Mouse (Mus musculus): Measurements from ENCODE around the gene Trim45. TPM values are rescaled to one million over a fixed set of nuclear protein-coding genes. Genes with fewer than 3 reads are reported as not detected.

Gene Trim45
- total and polyA plus RNA-seq, 3 experiments: 1.7 to 4.2 (median 1.8) TPM

DNA sequence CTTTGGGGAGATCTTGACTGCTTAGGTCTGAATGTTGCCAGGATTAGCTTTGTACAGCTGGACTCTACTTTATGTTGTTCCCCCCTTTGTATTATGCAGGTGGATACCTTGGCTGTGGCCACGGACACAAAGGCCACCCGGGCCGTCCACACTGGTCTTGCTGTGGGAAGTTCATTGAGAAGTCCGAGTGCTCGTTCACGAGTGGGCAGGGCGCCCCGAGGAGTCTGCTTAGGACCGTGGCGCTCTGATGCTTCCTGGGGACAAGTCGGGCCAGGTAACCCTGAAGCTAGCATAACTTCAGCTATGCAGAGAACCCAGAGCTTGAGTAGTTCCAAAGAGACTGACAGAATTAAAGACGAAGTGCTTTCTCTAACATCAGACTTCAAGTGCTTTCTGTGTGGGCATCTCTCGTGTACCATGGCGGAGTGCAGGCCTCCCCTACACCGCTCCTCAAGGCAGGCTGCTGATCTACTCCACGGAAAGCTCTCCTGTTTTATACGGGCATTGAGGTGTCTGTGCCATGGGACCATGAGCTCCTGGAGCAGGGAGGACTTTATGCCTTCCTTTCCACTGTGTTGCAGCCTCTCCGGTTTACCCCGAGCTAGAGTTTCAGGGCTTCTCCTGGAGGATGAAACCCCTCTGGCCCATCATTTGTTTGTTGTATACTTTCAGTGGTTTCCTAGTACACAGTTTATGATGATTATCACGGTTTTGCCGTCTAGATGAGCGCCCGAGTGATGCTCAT, 9.5 kb downstream of the Trim45 start:
- DNase-seq: no peak

DNA sequence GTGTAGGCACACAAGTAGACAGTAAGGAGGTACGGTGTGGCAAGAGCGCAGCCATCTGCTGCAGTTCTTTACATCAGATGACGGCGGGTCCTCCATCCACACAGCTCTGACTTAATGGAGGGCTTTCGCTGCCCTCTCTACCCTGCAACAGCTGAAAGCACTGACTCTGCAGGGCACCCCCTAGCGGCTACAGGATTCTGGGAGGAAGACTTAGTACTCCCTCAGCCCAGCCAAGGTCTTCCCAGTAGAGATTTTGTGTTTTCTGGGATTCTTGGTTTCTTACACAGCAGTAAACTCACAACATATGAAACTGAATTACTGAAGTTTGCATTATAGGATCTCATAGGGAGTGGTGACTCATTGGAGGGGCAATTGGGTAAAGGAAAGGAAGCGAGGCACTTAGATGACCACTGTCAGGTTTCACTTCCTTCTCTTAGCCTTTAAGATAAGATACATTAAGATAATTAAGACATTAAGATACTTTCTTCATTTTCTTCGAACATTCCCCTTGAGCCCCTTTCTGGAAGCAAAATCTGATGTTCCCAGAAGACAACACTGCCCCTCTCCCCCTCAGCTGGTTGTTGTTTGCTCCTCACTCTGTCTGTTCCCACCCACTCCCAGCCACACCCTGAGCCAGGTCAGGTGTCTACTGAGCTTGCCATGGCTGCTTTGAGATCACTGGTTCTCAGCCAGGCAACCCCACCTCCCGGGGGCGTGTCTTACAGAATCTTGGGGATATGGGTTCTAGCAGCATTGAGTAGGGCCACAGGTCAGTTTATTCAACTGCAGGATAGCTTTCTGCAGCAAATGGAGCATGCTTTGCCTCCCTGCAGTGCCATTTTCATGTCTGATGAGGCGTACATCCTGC, 10.3 kb downstream of the Trim45 start:
- DNase-seq: no peak

DNA sequence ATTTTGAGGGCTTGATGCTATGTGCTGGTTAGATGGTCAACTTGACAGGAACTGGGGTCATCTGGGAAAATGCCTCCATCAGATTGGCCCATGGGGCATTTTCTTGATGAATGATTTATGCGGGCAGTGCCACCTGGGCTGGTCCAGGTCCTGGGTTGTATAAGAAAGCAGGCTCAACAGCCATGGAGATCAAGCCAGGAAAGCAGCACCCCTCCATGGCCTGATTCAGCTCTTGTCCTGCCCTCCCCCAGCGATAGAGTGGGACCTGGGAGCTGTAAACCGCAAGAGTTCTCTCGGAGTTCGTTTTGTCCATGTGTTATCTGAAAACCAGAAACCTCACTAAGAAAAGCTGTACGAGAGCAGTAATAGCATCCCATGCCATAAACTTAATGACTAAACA, 13.5 kb downstream of the Trim45 start:
- DNase-seq: no peak

DNA sequence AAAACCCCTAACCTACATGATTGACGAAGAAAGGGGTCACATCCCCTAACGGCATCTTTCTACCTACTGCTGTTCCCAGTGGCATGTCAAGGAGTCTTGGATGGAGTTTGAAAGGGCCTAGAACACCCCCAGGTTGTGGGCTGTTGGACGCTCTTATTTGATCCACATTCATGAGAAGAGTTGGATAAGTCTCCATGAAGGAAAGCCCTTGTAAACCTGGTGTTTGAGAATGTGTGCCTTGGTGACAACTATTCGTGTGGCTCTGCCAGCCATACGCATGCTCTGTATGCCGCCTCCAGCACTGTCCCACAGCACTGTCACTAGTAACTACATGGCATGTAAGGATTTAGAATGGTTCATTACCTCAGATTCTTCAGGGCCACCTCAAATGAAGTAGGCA, 14.2 kb downstream of the Trim45 start:
- no peak for DNase-seq

DNA sequence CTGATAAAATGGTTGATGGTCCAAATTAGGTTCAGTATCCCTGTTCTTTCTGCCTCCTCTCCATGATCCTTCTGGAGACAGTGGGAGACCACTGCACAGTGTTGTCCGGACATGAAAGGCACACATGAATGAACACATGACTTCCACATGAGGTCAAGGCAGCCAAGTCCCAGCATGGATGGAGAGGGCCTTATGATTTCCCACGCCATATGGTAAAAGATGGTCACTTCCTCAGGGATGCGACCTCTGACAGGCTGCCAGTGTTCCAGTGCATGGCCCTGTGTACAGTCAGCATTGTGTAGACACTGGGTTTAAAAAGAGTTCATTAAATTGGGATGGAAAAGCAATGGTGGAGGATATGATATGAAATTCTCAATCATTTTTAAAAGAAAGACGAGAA, 16.2 kb downstream of the Trim45 start:
- no peak for DNase-seq

DNA sequence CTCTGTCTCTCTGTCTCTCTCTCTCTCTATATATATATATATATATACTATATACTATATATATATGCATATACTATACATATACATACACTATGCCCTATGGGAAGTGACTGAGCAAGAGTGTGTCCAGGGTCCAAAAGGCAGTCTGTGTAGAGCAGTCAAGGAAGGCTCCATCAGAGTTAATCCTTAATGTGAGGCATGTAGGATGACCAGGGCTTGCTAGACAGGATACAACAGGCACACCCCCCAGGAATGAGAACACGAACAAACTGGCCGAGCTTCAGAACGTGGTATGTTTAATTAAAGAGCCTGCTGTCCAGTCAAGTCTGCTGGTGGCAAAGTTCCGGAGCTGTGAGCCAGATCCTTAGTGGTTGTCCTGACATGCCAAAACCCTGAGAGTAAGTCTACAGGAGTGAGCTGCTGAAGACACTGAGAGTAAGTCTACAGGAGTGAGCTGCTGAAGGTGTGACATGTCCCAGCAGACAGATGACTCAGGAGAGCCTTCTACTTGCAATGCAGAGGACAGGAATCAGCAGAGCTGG, 18.6 kb downstream of the Trim45 start:
- no peak for DNase-seq

DNA sequence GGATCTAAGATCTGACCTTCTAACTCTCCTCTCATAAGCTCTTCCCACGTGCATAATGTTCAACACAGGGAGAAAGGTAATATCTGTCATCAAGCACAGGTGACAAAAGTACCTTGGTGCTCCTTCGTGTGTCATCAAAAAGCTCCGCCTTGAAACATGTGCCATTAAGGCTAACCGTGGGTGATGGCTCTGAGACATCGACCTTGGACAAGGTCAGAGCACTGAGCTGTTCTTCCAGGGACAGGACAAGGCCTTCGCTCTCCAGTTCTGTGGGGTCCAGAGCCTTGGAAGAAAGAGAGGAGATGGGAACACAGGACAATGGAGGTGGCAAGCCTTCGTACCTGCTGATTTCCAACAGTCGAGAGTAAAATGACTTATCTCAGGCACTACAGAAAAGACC, 25.3 kb downstream of the Trim45 start:
- peak; percentile 71 for DNase-seq

DNA sequence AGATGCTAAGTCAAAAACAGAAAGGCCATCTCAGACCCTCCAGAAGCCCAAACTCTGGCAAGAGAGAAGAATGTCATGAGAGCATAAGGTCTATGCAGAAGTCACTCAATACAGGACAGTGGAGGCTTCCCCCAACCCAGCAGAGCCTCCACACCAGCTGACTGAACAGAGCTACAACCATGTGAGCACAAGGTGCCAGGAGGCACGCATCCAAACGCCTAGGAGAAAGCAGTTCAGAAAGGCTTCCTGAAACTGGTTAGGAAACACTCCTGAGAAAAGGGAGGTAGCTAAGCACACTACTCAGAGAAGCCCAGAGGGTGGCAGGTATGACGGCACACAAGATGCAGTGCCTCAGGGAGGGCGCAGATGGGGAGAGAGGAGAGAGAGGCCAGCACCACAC, 29.5 kb downstream of the Trim45 start:
- DNase-seq: no peak

DNA sequence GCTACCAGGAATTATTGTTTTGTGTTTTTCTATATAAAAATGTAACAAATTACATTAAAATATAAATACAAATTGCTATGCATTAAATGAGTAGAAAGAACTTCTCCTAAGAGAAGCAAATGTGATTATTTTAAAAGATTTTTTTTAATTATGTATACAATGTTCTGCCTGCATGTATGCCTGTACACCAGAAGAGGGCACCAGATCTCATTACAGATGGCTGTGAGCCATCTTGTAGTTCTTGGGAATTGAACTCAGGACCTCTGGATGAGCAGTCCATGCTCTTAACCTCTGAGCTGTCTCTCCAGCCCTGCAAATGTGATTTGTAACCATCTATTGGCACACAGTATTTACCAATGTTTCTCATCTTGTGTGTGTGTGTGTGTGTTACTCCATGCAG, 32.6 kb downstream of the Trim45 start:
- DNase-seq: no peak

DNA sequence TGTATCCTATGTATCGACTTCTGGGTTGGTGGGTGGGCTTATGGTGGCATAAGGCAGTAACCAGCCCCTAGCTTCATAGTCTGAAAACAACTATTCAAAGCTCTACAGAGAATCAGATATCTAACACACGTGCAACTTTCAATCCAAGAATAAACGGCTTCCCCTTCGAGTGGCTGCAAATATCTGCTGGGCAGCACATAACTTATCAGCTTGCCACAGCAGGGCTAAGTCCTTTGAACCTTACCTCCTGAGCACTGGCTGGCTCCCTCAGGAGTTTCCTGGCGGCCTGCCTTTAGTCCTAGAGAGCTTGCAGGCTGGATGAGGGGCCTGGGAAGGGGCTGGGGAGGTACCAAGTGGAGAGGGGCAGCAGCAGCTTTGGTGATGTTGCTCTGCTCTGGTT, 39.0 kb downstream of the Trim45 start:
- no peak for DNase-seq

DNA sequence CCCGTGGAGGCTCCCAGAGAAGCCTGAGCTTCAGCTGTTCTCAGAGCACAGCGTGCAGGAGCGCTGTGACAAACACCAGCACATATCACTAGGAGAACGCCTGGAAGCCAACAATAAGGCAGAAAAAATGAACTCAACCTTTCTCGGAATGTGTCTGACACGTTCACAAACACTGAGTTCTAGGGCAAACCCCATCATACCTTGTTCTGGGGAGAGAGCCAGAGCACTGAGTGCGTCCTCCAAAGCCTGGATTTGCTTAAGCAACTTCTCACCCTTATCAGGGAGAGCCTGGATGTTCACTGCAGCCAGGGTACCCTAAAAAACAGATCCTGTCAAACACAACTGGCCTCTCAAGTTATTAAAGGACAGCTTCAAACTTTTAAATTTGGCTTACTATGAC, 39.5 kb downstream of the Trim45 start:
- no peak for DNase-seq

DNA sequence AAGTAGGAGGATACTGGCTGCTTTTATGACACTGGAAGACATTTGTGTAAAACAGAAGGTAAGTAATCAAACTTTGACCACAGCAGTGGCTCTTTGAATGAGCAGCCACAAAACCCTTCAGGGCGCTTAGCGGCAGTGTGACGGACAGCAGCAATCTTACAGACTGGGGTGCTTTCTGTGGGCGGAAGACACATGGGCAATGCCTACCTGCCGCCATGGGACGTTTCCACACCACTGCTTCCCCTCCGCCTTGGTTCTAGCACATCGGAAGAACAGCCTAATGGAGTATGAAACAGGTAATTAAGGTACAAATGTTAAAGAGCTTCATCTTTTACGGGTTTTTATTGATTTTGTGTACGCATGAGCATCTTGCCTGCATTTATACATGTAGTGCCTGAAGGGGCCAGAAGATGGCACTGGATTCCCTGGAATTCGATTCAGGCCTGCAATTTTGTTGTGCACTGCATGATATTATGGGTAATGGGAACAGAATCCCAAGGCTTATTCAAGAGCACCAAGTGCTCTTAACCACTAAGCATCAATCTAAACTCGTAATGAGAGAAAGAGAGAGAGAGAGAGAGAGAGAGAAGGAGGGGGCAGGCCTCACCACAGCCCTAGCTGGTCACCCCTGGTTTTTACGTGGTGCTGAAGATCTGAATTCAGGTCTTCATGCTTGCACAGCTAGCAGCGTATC, 42.0 kb downstream of the Trim45 start:
- peak; percentile 32 for DNase-seq

DNA sequence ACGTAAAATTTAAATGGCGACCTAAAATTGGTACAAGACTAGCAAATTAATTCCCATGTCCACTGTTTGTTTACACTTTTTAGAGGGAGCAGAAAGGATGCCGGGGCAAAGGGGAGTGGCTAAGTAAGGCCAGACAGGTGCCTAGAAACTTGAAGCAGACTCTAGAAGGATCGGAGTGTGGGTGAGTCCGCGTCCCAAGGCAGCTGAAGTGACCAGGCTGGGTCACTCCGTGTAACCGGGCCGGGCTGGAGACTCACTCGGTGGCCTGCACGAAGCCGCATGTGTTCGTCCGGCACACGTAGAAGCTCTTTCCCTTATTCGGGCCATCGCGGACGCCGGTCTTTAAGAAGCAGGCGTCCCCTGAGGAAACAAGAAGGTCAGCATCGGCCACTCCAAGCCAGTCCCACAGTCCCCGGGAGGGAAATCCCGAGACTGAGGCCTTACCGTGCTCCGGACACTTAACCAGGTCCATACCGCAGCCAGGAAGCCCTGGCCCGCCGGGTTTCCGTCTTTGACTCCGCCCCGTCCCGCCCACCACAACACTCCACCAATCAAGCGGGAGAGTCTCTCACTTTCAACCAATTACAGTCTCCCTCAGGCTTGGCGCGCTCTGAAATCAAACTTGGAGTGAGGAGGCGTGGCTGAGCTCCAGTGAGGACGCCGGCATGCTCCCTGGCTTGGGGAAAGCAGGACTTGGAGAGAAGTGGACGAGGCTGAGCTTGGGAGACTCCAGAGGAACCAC, 47.3 kb downstream of the Trim45 start, which contains the start of gene Ttf2:
Ttf2 (minus strand) TSS at position 488 of the 742 bp plus-strand sequence.
- peak; percentile 96 for DNase-seq

DNA sequence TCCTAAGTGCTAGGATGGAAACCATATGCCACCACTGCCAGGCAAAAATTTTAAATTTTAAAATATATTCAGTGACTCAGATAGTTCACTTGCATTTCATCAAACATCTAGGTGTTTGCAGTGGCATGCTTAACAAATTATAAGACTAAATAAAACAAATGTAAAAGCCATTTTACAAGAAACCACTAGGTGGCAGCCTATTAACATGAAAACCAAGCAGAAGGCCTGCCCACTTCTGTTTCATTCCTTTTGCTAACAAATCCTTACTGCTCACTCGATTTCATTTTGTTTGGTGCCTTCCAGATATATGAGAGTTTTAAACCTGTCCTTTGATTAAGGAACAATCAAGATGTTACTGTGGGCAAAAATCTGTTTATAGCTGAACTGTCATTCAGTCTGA, 51.9 kb downstream of the Trim45 start:
- no peak for DNase-seq

DNA sequence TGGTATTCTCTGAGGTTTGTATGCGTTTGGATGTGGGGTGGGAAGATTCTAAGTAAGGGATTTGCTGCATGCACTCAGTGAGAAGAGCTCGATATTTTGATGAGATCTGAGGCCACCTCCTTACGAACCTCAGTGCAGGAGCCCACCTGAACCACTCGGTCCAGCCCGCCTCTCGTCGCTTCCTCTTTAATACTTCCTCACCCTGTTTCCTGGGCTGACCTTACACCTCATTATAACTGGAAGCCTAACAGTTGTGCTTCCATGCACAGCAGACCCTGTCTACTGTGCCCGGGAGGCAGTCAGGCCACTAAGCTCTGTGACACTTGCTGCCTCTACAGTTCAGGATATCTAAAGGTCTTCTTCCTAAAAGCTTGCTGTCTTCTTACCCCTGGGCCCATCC, 57.3 kb downstream of the Trim45 start:
- no peak for DNase-seq

Other genes starting within 250 kb of the Trim45 start
- gene Man1a2, start 236.7 kb upstream of the Trim45 start, total RNA-seq (2021): 100 to 1,000 TPM in 1 of 2 experiments, 10 to 100 TPM in 1; 82.9 to 115 TPM
- 32.3 and 39.0 TPM in 2 replicates for gene Man1a2, start 236.7 kb upstream of the Trim45 start, polyA plus RNA-seq (2012; rRNA removed)
- under 1 TPM; 0.12 to 0.35 TPM for gene Vtcn1, start 96.7 kb upstream of the Trim45 start, total RNA-seq (2021)
- gene Vtcn1, start 96.7 kb upstream of the Trim45 start, polyA plus RNA-seq (2012; rRNA removed): not detected in 2 replicates
- 1 to 10 TPM; 8.6 to 9.2 TPM for gene Ttf2, start 47.5 kb downstream of the Trim45 start, total RNA-seq (2021)
- gene Ttf2, start 47.5 kb downstream of the Trim45 start, polyA plus RNA-seq (2012; rRNA removed): 2.9 and 3.2 TPM in 2 replicates
- under 1 TPM; 0.20 to 0.24 TPM for gene Cd101, start 107.4 kb downstream of the Trim45 start, total RNA-seq (2021)
- 0.04 and 0.13 TPM in 2 replicates for gene Cd101, start 107.4 kb downstream of the Trim45 start, polyA plus RNA-seq (2012; rRNA removed)
- gene Ptgfrn, start 188.1 kb downstream of the Trim45 start, total RNA-seq (2021): 10 to 100 TPM; 29.1 to 48.4 TPM
- 13.5 and 16.5 TPM in 2 replicates for gene Ptgfrn, start 188.1 kb downstream of the Trim45 start, polyA plus RNA-seq (2012; rRNA removed)

Measured in adrenal gland, adult 2 months (tissue).